Mouse (Mus musculus) right cerebral cortex, adult 18-20 months (tissue): Measurements from ENCODE around the gene Usf3.

ENCODE experiments used
- DNase-seq: peaks from one replicate; pipeline ENCODE4 v3.0.0; 2022; ENCODE audit warnings: mixed read lengths

The Usf3 gene

DNA sequence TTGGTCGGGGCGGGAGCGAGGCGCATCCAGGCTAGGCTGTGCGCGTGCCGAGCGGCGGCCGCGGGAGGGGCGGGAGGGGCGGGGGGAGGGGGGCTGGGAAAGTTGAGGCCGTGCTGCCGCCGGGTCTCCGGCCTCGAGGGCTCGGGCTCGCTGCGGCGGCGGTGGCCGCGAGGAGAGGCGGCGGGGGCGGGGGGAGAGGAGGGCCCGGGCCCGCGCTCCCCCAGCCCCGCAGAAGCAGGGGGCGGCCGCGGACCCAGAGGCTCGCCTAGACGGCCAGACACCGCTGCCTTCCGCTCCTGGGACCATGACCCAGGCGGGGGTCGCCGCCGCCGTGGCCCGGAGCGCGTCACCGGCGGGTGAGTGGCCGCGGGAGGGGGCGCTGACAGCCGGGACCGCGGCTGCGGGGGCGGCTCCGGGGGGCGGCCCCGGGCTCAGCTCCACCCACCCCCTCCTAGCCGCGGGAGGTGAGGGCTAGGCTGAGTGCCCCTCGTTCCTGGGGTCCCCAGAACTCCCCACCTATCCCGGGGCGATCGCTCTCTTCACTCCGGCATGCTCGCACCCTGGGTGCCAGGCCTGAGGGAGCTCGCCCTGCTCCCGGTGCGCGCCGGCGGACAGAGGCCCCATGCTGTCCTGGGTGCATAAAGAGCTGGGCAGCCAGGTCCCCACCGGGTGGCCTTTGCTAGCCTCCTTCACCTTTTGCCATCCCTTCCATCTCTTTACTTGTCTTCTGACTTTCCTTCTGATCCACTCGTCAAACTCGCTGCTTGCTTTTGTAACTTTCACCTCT, at the start of gene Usf3:
Gene Usf3 (plus strand): TSS at position 92 of the 787 bp plus-strand sequence.
- peak; percentile 45 for DNase-seq

GRCm38 (mm10) chr16:44123786-44124185, 49.3 kb upstream of the Usf3 start:
- DNase-seq, result peak; percentile 34

- DNase-seq, result no peak
Observed at GRCm38 (mm10) chr16:44124713-44125112, 48.3 kb upstream of the Usf3 start.

GRCm38 (mm10) chr16:44125436-44125835, 47.6 kb upstream of the Usf3 start:
- no peak for DNase-seq

GRCm38 (mm10) chr16:44126437-44126836, 46.6 kb upstream of the Usf3 start:
- no peak for DNase-seq

DNA sequence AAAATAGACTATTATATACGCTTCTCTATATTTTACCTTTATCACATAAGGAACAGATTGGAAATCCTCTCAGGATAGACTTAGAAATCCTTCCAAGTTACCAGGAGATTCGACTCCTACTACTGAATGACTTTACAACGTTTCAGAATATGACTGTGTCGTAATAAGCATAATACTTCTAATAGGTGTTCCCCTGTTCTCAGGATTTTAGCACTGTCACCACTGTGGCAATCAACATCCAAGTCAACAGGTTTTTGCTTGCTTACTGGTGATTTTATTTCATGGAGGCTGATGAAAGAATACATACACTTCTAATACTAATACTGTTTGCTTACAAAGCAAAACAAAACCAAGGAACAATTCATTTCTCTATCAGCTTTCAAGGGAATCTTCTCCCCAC, 40.7 kb upstream of the Usf3 start:
- no peak for DNase-seq

DNA sequence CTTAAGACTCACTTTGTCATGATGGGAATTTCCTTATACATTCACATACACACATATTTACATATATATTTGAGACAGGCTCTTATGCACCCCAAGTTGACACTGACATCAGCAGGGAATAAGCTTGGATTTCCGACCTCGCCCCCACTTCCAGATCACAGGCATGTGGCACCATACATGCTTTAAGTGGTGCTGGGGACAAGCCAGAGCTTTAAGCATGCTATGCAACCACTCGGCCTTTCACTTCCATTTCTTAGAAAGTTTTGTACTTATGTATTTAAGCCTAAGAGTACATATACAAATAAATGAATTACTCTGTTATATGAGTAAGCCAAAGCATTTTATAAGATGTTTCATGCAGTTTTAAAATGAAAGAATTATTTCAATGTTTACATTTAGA, 39.9 kb upstream of the Usf3 start:
- no peak for DNase-seq

DNA sequence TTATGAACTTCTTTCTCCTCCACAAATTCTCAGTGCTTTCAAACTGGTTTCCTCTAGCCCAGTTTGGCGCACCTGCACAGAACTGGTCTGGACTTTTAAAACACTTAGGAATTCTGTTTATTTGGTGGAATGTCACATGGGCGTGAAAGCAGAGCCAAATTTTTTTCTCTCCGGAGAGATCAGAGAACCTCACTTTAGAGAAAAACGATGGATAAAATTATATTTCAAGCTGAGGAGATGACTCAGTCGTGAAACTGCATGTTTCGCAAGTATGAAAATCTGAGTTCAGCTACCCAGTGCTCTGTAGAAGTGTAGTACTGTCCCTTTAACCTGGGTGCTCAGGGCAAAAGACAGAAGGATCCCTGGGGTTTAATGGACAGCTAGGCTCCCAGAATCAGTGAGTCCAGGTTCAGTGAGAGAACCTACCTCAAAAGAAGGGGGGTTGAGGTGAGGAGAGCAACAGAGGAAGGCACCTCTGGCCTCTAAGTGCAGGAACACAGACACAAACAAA, 36.5 kb upstream of the Usf3 start:
- no peak for DNase-seq

DNA sequence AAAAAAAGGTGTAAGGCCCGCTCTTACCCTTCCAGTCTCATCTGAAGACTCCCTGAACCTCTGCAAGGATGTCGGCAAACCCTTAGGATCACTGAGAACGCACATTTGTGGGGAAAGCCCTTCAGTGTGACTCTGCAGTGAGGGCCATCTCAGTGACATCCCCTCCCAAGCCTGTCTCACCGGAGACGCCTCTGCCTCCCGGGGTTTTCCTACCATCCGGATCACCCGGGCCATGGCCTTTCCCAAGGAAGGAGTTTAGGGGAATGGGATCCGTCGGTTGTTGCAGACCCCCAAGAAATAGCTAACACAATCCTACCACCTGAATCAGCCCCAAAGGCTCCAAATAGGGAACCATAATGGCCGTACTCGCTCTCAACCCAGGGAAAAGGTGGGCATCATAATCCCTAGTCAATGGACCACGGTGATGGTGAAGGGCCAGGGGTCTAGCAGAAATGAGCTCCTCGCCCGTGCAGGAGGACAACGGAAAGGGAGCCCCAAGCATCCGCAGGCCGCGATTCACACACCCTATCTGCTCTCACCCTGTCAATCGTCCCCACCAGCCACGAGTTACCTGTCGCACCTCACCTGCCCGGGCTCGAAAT, 34.6 kb upstream of the Usf3 start:
- DNase-seq, result no peak

DNA sequence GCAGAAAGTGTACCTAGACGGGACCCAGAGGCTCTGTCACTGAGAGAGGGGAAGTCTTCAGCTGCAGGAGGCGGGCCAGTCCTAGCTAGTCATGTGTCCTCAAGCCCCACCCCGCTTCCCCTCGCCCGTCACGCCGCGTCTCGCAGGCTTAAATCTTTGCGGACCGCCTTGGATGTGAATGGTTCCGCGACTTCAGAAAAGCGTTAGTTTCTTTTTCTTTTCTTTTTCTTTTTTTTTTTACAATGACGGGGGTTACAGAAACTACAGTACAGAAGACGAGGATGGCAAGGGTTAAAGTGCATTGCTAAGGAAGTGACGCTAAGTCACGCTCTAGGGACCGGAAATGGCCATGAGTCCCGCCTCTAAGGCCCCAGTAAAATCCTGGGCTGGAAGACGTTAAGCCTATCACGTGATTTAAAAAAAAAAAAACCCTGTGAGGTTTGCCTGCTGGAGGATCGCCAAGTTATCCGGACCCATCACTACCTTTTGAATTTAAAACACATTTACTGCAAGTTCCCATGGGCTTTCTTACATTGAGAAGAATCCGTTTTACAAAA, 34.0 kb upstream of the Usf3 start:
- DNase-seq, result peak; percentile 93

- DNase-seq, result peak; percentile 91
Observed at GRCm38 (mm10) chr16:44139536-44140185, 33.4 kb upstream of the Usf3 start, which contains the start of the genes Atp6v1a and Naa50. Atp6v1a (minus strand) TSS chr16:44139705. Naa50 (plus strand) TSS chr16:44139830.

- DNase-seq, result peak; percentile 71
Observed at GRCm38 (mm10) chr16:44140186-44140787, 32.8 kb upstream of the Usf3 start.

DNA sequence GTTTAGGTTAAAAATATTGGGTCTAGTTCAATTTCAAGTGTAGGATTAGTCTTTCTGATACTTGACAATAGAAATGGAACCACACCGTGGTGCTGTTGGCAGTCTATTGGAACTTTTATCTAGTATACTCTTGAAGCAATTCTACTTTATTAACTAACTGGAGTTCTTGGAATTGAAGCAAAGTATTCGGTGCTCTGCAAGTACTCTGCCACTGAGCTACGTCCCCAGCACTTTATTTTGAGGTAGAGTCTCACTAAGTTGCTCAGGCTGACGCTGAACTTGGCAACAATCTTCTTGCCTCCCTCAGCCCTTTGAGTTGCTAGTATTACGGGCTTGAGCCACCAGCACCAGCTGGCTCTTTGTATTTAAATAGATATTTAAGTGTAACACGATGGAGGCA, 31.6 kb upstream of the Usf3 start:
- peak; percentile 33 for DNase-seq

- DNase-seq, result no peak
Observed at GRCm38 (mm10) chr16:44149002-44149767, 23.9 kb upstream of the Usf3 start.

DNA sequence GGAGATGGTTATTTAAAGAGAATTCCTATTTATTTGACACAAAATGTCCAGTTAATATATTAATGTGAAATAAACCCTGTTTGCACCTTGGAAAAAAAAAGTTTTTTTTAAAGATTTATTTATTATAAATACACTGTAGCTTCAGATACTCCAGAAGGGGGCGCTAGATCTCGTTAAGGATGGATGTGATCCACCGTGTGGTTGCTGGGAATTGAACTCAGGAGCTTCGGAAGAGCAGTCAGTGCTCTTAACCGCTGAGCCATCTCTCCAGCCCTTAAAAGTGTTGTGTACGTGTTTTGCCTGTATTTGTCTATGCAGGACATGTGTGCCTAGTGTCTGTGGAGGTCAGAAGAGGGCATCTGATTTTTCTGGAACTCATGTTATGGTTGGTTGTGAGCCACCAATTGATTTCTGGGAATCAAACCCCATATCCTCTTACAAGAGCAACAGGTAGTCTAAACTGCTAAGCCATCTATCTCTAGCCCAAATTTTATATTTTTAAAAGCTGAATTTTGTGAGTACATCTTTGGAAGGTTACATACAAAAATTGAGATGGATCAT, 18.5 kb upstream of the Usf3 start:
- DNase-seq, result no peak

- no peak for DNase-seq
Observed at GRCm38 (mm10) chr16:44159325-44159724, 13.7 kb upstream of the Usf3 start.

GRCm38 (mm10) chr16:44163831-44164230, 9.2 kb upstream of the Usf3 start:
- no peak for DNase-seq

DNA sequence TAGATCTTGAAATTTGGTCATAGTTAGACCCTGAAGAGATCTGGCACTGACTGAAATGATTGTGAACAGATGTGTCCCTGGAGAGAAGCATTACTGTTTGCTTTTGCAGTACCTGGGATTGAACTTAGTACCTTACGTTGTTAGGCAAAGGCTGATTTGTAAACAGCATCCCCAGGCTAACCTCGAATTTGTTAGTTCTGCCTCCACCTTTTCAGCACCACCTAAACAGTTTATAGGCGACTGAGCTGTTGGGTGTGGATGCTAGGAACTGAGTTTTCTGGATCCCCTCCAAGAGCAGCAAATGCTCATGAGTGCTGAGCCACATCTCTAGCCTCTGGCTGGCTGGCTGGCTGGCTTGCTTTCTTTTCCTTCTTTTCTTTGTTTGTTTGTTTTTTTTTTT, 7.9 kb upstream of the Usf3 start:
- DNase-seq, result no peak

DNA sequence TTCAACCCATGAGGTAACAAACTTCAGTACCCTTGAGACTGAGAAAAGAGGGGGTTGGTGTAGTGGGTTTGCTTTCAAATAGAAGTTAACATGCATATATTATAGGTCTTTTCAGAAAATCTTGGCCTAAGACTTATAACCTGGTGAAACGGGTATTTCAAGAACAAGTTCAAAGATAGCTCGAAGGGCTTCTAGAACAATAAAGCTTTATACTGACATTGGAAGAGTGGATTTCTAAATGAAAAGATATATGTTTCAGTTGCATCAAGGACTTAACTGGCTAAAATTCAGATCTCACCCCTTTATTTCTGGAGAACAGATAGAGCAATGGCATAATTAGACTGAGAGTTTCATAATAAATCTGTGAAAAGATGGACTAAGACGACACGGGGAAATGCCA, 4.1 kb upstream of the Usf3 start:
- DNase-seq, result no peak

GRCm38 (mm10) chr16:44172297-44173154, 520 bp upstream of the Usf3 start:
- peak; percentile 100 for DNase-seq
